Mouse (Mus musculus): ENCODE data around the gene Tmem52. TPM values are rescaled to one million over a fixed set of nuclear protein-coding genes. Genes with fewer than 3 reads are reported as not detected.
"Not testable (repeated sequence)": the region's sequence is repeated elsewhere in the genome, so short reads cannot be mapped to it uniquely, and the experiment has no call there.

The Tmem52 gene
- total and polyA plus RNA-seq, 3 experiments = not detected

- 0 out of 4 replicates have a peak, but pooled peaks cover 0 to 3% of the 10 kb centered on the region in 2 experiments for H3K4me1 ChIP-seq (ENCODE audit: control insufficient read depth in 1 of 2, insufficient read depth in 2 of 2, low read length in 2 of 2)
- no peak overlapping the region for H3K4me3 ChIP-seq (ENCODE audit: control insufficient read depth in 1 of 2, insufficient read depth in 1 of 2, low read depth in 2 of 2, low read length in 2 of 2)
- no peak overlapping the region for H3K9ac ChIP-seq (ENCODE audit: control insufficient read depth, low read depth, low read length, poor library complexity, severe bottlenecking)
- TF ChIP-seq POLR2AphosphoS5 (IDR thresholded peaks at IDR 0.05; ENCODE audit: borderline replicate concordance, low read depth, low read length) = no peak
- no peak for TF ChIP-seq USF2 (IDR thresholded peaks at IDR 0.05; ENCODE audit: borderline replicate concordance in 1 of 2, insufficient read depth in 1 of 2, low read depth in 1 of 2, low read length in 2 of 2)
- no peaks in the 10 kb centered on the region for H3K79me2 ChIP-seq (ENCODE audit: control insufficient read depth, insufficient read depth, low read length, poor library complexity)
- DNase-seq (ENCODE audit: low read depth, low spot score) = no peak
- H3K27me3 ChIP-seq (ENCODE audit: control insufficient read depth in 1 of 2, insufficient read depth in 2 of 2, low read length in 2 of 2) = no peaks in the 10 kb centered on the region; a peak in 1 of 4 replicates
- no peaks in the 10 kb centered on the region for H3K36me3 ChIP-seq (ENCODE audit: control insufficient read depth in 1 of 2, insufficient read depth in 2 of 2, low read length in 2 of 2)
- no peak overlapping the region for H3K27ac ChIP-seq (ENCODE audit: control insufficient read depth, low read depth, low read length)
- no peaks in the 10 kb centered on the region for H3K9me3 ChIP-seq (replicated peaks; ENCODE audit: insufficient read depth, low read length)
Observed at GRCm38 (mm10) chr4:155472716-155473290, 3.9 kb downstream of the Tmem52 start.

DNA sequence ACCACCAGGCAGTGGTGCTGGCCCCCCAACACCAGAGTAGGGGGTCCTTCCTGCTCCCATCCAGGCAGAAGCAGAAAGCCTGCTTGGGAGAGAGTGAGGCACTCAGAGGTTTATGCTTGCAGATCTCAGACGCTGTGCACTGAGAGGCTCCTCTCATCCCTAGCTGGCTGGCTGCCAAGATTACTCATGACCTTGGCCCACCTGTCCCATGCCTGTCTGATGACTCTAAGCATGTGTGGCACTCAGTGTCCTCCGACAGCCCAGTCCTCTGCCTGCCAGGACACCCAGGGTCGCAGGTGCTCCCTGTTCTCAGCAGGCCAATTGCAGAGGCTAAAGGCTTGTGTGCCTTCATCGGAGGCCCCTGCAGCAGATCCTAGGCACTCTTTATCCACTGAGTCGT is 4.4 kb downstream of the Tmem52 start:
- DNase-seq (ENCODE audit: low read depth, low spot score) = no peak
- Histone ChIP-seq H3K4me1 (ENCODE audit: control insufficient read depth in 1 of 2, insufficient read depth in 2 of 2, low read length in 2 of 2) (0 out of 4 replicates have a peak, but pooled peaks cover 0 to 3% of the 10 kb centered on the region in 2 experiments), H3K9ac (ENCODE audit: control insufficient read depth, low read depth, low read length, poor library complexity, severe bottlenecking) (no peak overlapping the region), H3K9me3 (replicated peaks; ENCODE audit: insufficient read depth, low read length) (no peaks in the 10 kb centered on the region), H3K36me3 (ENCODE audit: control insufficient read depth in 1 of 2, insufficient read depth in 2 of 2, low read length in 2 of 2) (no peaks in the 10 kb centered on the region), H3K4me3 (ENCODE audit: control insufficient read depth in 1 of 2, insufficient read depth in 1 of 2, low read depth in 2 of 2, low read length in 2 of 2) (no peak overlapping the region), H3K79me2 (ENCODE audit: control insufficient read depth, insufficient read depth, low read length, poor library complexity) (no peaks in the 10 kb centered on the region), H3K27me3 (ENCODE audit: control insufficient read depth in 1 of 2, insufficient read depth in 2 of 2, low read length in 2 of 2) (no peaks in the 10 kb centered on the region; a peak in 1 of 4 replicates), H3K27ac (ENCODE audit: control insufficient read depth, low read depth, low read length) (no peak overlapping the region)
- TF ChIP-seq MXI1 (IDR thresholded peaks at IDR 0.05; ENCODE audit: low read depth, low read length) = no peak
- no peak for TF ChIP-seq ZNF384 (IDR thresholded peaks at IDR 0.05; ENCODE audit: low read depth, low read length)
- TF ChIP-seq MAZ (IDR thresholded peaks at IDR 0.05; ENCODE audit: low read depth, low read length) = no peak
- TF ChIP-seq E2F4 (IDR thresholded peaks at IDR 0.05; ENCODE audit: borderline replicate concordance, low read depth, low read length) = no peak
- TF ChIP-seq ETS1 (IDR thresholded peaks at IDR 0.05; ENCODE audit: low read depth, low read length) = no peak

GRCm38 (mm10) chr4:155473796-155474195 is 4.9 kb downstream of the Tmem52 start:
- not testable (repeated sequence) for H3K36me3 ChIP-seq (ENCODE audit: control insufficient read depth in 1 of 2, insufficient read depth in 2 of 2, low read length in 2 of 2); DNase-seq (ENCODE audit: low read depth, low spot score); H3K27me3 ChIP-seq (ENCODE audit: control insufficient read depth in 1 of 2, insufficient read depth in 2 of 2, low read length in 2 of 2); H3K9ac ChIP-seq (ENCODE audit: control insufficient read depth, low read depth, low read length, poor library complexity, severe bottlenecking); H3K4me3 ChIP-seq (ENCODE audit: control insufficient read depth in 1 of 2, insufficient read depth in 1 of 2, low read depth in 2 of 2, low read length in 2 of 2); H3K4me1 ChIP-seq (ENCODE audit: control insufficient read depth in 1 of 2, insufficient read depth in 2 of 2, low read length in 2 of 2); H3K9me3 ChIP-seq (replicated peaks; ENCODE audit: insufficient read depth, low read length); H3K79me2 ChIP-seq (ENCODE audit: control insufficient read depth, insufficient read depth, low read length, poor library complexity); H3K27ac ChIP-seq (ENCODE audit: control insufficient read depth, low read depth, low read length)

All from MEL (cell line).